Mouse (Mus musculus) intestine, embryonic 14.5 days (tissue): ENCODE data around the gene Lrrc4c. TPM values are rescaled to one million over a fixed set of nuclear protein-coding genes. Genes with fewer than 3 reads are reported as not detected.

Source experiments
- ATAC-seq: fragments of 200-750 bp; cut with Nextera tagmentation; replicated peaks from 2 replicates; pipeline ENCODE4 v1.8.0; 2017; ENCODE audit warnings: low read depth, moderate number of reproducible peaks, moderate TSS enrichment, moderate library complexity; ENCODE audit not compliant: low FRiP score, low TSS enrichment
- DNase-seq: peaks from one replicate; pipeline ENCODE4 v3.0.0-alpha.2; 2018; ENCODE audit warnings: low spot score
- H3K27ac ChIP-seq: fragments of 300-500 bp; sonication (generic); 2 replicates; pipeline ENCODE4 v1.5.1; 2014; ENCODE audit warnings: low read depth, mild to moderate bottlenecking, control low read depth
- H3K27me3 ChIP-seq: fragments of 300-500 bp; sonication (generic); replicated peaks from 2 replicates; pipeline ENCODE4 v1.6.1; 2014; ENCODE audit warnings: low read length, control low read depth; ENCODE audit not compliant: control insufficient read depth, insufficient read depth
- H3K36me3 ChIP-seq: fragments of 300-500 bp; sonication (generic); 2 replicates; pipeline ENCODE4 v1.6.1; 2014; ENCODE audit warnings: low read length, control low read depth; ENCODE audit not compliant: control insufficient read depth, insufficient read depth
- H3K4me1 ChIP-seq: fragments of 300-500 bp; sonication (generic); replicated peaks from 2 replicates; pipeline ENCODE4 v1.6.1; 2014; ENCODE audit warnings: low read length, control low read depth, mixed read lengths; ENCODE audit not compliant: control insufficient read depth, insufficient read depth
- H3K4me2 ChIP-seq: fragments of 300-500 bp; sonication (generic); 2 replicates; pipeline ENCODE4 v1.6.1; 2014; ENCODE audit warnings: low read length
- H3K4me3 ChIP-seq: fragments of 300-500 bp; sonication (generic); 2 replicates; pipeline ENCODE4 v1.5.1; 2014; ENCODE audit warnings: low read depth, low read length, control low read depth, mixed read lengths
- H3K9ac ChIP-seq: fragments of 300-500 bp; sonication (generic); 2 replicates; pipeline ENCODE4 v1.6.1; 2014; ENCODE audit warnings: mild to moderate bottlenecking, low read length
- H3K9me3 ChIP-seq: fragments of 300-500 bp; sonication (generic); 2 replicates; pipeline ENCODE4 v1.6.1; 2016; ENCODE audit warnings: low read length, control low read depth; ENCODE audit not compliant: control insufficient read depth
- WGBS: fragments of 180-500 bp; shearing (Covaris S2); extraction: QIAGEN DNeasy Blood & Tissue Kit; methylation state at CpG from one replicate; pipeline ENCODE4 v1.1.7; 2014; 5-methylcytosine and 5-hydroxymethylcytosine counted together
- polyA plus RNA-seq: library from polyadenylated mRNA; unstranded; fragments of >200 nt; fragmentation: Nextera tagmentation; extraction: Ambion mirVana; gene quantifications from 2 replicates; pipeline ENCODE4 v1.2.1, GENCODE M21; 2014

The Lrrc4c gene
- polyA plus RNA-seq, 1 experiment from 2014 or later, result 4.7 TPM

DNA sequence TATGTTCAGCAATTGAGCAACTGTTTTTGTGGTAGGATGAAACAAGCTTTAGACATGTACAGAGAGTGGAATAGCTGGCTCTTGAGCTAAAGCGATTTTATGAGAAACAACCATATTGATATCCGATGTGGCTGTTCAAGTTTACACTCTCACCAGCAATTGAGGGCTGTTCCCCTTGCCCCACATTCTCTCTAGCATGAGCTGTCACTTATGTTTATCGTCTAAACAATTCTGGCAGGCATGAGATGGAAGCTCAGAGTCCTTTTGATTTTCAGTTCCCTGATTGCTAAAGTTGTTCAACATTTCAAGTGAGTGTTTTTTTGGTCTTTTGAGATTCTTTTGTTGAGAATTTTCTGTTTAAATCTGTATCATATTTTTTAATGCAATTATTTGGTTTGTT lies 976.2 kb downstream of the Lrrc4c start:
- no peaks in the 10 kb centered on the region for H3K36me3 ChIP-seq
- H3K9me3 ChIP-seq, result no peaks in the 10 kb centered on the region
- no peak overlapping the region for H3K4me3 ChIP-seq
- no peak for DNase-seq
- H3K9ac ChIP-seq, result no peak overlapping the region
- WGBS, result 75% methylated on average over 3 of the region's 3 CpGs
- no peak for ATAC-seq
- H3K4me2 ChIP-seq, result no peak overlapping the region
- H3K27me3 ChIP-seq, result no peaks in the 10 kb centered on the region
- H3K27ac ChIP-seq, result no peak overlapping the region
- no peaks in the 10 kb centered on the region for H3K4me1 ChIP-seq

DNA sequence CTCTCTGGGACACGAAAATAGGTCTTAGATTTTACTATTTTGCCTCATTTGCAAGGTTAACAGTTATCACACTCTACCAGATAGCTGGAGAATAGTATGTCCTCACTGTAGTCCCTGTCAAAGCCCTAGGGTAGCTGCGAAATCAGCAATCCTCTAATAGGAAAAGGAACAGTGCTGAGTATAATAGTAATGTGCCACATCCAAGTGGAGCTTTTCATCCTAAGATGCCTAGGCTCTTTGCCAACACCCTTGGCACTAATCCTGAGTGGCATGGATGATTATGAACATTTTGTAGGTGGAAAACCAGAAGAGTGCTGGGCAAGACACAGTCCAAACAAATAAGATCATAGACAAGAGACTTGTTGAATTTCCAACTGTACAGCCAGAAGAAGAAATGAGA lies 981.7 kb downstream of the Lrrc4c start:
- no peaks in the 10 kb centered on the region for H3K36me3 ChIP-seq
- no peaks in the 10 kb centered on the region for H3K4me1 ChIP-seq
- ATAC-seq, result no peak
- no peak for DNase-seq
- no peak overlapping the region for H3K9ac ChIP-seq
- no peak overlapping the region for H3K27ac ChIP-seq
- no peak overlapping the region for H3K4me2 ChIP-seq
- 80% methylated on average over 2 of the region's 2 CpGs for WGBS
- H3K4me3 ChIP-seq, result no peak overlapping the region
- no peaks in the 10 kb centered on the region for H3K9me3 ChIP-seq
- H3K27me3 ChIP-seq, result no peaks in the 10 kb centered on the region

DNA sequence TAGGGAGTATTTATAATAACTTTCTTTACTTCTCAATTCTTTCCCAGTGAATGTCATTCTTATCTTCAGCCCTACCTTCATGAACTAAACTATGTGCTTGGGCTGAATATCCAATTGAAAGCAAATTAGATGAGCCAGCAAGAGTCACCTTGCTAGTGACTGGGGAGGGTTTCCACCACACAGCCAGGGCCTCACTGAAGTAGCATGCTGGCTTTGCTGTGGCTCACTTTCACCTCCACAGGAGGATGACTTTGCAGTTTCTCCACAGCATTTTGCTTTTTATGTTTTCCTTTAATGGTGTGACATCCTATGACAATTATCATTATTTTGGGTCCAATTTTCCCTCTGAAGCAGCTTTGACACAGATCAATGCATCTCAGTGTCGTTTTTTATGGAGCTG lies 1000.0 kb downstream of the Lrrc4c start:
- 75% methylated on average over 1 of the region's 1 CpGs for WGBS
- no peaks in the 10 kb centered on the region for H3K4me1 ChIP-seq
- no peaks in the 10 kb centered on the region for H3K9me3 ChIP-seq
- DNase-seq (no peak), ATAC-seq (no peak)
- no peaks in the 10 kb centered on the region for H3K27me3 ChIP-seq
- no peak overlapping the region for H3K27ac ChIP-seq
- H3K9ac ChIP-seq, result no peak overlapping the region
- no peak overlapping the region for H3K4me2 ChIP-seq
- no peak overlapping the region for H3K4me3 ChIP-seq
- H3K36me3 ChIP-seq, result no peaks in the 10 kb centered on the region

DNA sequence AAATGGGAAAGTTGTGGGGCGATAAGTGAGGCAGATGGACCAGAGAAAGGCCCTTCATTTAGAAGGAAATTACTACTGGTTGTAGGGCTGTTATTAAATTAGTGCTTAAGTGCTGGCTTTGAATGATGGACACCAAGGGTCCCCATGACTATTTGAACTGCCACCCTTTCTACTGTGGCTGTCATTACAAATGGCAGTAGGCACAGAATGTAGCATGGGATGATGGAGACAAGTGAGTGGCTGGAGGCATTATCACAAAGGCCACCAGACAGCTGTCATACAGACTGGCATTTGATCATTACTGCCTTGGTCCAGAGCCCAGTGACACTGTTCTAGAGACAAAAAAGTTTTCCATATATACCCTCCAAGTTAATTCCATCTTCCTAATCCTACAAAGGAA lies 1000.6 kb downstream of the Lrrc4c start:
- no peak overlapping the region for H3K4me3 ChIP-seq
- no peak overlapping the region for H3K27ac ChIP-seq
- WGBS, result 100% methylated on average over 1 of the region's 1 CpGs
- no peaks in the 10 kb centered on the region for H3K9me3 ChIP-seq
- H3K4me2 ChIP-seq, result no peak overlapping the region
- no peaks in the 10 kb centered on the region for H3K27me3 ChIP-seq
- ATAC-seq (no peak), DNase-seq (no peak)
- H3K4me1 ChIP-seq, result no peaks in the 10 kb centered on the region
- no peaks in the 10 kb centered on the region for H3K36me3 ChIP-seq
- H3K9ac ChIP-seq, result no peak overlapping the region

DNA sequence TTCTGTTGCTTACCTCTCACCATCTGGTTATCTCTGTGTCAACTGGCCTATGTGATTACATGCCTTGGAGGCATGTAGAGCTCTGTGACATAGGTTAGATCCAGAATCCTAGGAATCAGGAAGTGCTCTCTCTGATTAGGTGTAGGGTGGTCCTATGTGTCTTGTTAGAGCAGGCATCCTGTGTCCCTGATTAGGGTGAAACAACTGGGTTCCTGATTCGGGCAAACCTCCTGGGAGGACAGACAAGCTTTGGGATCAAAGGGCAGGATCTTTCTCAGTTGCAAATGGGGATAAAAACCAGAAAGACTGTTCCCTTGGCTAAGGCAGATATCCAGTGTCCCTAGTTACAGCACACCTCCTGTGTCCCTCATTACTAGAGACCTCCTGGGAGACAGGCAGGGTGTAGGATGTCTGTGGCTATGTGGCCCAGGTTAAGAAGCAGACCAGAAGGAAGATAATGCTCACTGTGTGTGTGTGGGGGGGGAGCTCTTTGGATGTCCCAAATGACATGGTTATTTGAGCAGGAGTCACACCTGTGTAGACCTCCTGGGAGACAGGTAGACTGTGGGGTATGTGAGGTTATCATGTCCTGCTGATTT lies 1014.2 kb downstream of the Lrrc4c start:
- no peak for ATAC-seq

DNA sequence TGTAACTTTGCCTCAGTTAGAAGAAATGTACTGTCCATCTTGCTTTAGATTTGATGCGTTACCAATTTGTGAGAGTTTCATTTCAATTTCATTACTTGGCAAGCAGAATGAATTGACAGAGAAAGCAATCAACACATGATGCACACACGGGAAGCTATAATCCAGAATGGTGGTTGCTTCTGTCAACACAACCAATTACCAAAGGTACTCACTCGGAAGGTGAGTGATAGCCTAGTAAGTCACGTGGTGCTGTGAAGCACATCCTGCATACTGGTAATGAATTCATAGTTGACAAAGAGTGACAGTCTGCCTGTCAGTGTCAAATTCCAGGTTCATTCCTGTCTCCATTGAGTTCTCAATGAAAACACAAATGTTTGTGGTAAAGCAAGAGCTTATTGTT lies 1021.7 kb downstream of the Lrrc4c start:
- no peaks in the 10 kb centered on the region for H3K4me1 ChIP-seq
- H3K9me3 ChIP-seq, result no peaks in the 10 kb centered on the region
- H3K4me2 ChIP-seq, result no peak overlapping the region
- ATAC-seq, result no peak
- no peaks in the 10 kb centered on the region for H3K36me3 ChIP-seq
- no peak overlapping the region for H3K27ac ChIP-seq
- WGBS, result 83% methylated on average over 4 of the region's 4 CpGs
- no peak for DNase-seq
- no peak overlapping the region for H3K4me3 ChIP-seq
- no peak overlapping the region for H3K9ac ChIP-seq
- H3K27me3 ChIP-seq, result no peaks in the 10 kb centered on the region

More for the DNA sequence above, 1014.2 kb downstream of the Lrrc4c start:
- 45% methylated on average over 1 of the region's 1 CpGs for WGBS
- H3K4me2 ChIP-seq, result no peak overlapping the region
- DNase-seq, result no peak
- no peaks in the 10 kb centered on the region for H3K4me1 ChIP-seq
- no peak overlapping the region for H3K4me3 ChIP-seq
- no peaks in the 10 kb centered on the region for H3K36me3 ChIP-seq
- no peak overlapping the region for H3K27ac ChIP-seq
- no peaks in the 10 kb centered on the region for H3K9me3 ChIP-seq
- H3K9ac ChIP-seq, result no peak overlapping the region
- no peaks in the 10 kb centered on the region for H3K27me3 ChIP-seq

DNA sequence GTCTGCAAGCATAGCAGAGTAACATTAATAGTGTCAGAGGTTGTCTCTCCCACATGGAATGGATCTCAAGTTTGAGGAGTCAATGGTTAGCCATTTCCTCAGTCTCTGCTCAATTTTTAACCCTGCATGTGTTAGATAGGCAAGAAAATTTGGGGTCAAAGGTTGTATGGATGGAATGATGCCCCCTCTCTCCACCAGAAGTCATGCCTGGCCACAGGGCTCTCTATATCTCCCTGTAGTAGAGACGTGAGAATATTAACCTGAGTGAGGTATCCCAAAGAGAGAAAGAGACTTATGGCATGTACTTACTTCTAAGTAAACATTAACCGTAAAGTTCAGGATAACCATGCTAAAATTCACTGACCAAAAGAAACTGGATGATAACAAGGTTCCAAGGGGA lies 1043.3 kb downstream of the Lrrc4c start:
- Histone ChIP-seq H3K27me3 (no peaks in the 10 kb centered on the region), H3K9ac (no peak overlapping the region), H3K9me3 (no peaks in the 10 kb centered on the region), H3K36me3 (no peaks in the 10 kb centered on the region), H3K4me1 (no peaks in the 10 kb centered on the region), H3K4me3 (no peak overlapping the region), H3K27ac (no peak overlapping the region), H3K4me2 (no peak overlapping the region)
- WGBS, result 78% methylated on average over 2 of the region's 2 CpGs
- no peak for DNase-seq
- ATAC-seq, result no peak

DNA sequence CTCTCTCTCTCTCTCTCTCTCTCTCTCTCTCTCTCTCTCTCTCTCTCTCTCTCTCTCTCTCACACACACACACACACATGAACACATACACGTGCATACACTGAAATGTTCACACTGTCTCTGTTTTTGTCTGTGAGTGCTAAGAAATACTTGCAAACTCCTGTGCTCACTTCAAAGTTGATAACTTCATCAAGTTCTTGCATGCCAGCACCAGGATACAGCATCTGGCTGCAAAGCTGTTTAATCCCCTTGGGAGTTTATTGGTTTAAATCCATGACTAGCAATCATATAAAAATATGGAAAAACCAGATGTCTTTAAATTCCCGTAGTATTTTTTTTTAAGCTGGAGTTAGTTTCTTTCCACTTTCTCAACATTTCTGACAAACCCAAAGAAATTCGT lies 1052.0 kb downstream of the Lrrc4c start:
- Histone ChIP-seq H3K9ac (no peak overlapping the region), H3K9me3 (no peaks in the 10 kb centered on the region), H3K27ac (no peak overlapping the region), H3K27me3 (no peaks in the 10 kb centered on the region), H3K4me3 (no peak overlapping the region), H3K4me2 (no peak overlapping the region), H3K36me3 (no peaks in the 10 kb centered on the region), H3K4me1 (no peaks in the 10 kb centered on the region)
- DNase-seq (no peak), ATAC-seq (no peak)
- 72% methylated on average over 3 of the region's 3 CpGs for WGBS

DNA sequence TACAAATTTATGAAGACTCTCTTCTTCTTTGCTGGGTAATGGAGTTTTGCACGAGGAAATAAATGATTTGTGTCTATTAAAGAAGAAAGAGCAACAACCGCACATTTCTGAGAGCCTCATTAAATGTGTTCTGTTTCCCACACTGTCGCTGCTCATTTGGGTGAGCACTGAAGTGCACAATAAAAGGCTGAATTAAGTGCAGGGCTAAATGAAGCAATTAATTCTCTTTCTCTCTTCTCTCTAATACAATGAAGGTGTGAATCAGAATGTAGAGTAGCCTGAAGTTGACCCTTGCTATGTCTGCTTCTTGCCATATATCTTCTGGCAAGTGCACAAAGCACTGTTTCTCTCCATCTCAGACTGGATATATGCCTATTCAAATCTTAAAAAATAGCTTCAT lies 1073.5 kb downstream of the Lrrc4c start:
- Histone ChIP-seq H3K36me3 (no peaks in the 10 kb centered on the region), H3K27ac (no peak overlapping the region)
- WGBS, result 76% methylated on average over 3 of the region's 3 CpGs

More for the DNA sequence above, 1073.5 kb downstream of the Lrrc4c start:
- DNase-seq (no peak), ATAC-seq (no peak)
- H3K4me3 ChIP-seq, result no peak overlapping the region
- no peak overlapping the region for H3K4me2 ChIP-seq
- no peaks in the 10 kb centered on the region for H3K9me3 ChIP-seq
- no peaks in the 10 kb centered on the region for H3K27me3 ChIP-seq
- H3K9ac ChIP-seq, result no peak overlapping the region
- H3K4me1 ChIP-seq, result no peaks in the 10 kb centered on the region
